Mouse (Mus musculus) E14TG2a.4 (cell line): ENCODE measurements around the gene Mrgpre.

Source experiments
- H3K27me3 ChIP-seq: 2 replicates; pipeline ENCODE4 v1.6.1; 2014; ENCODE audit warnings: low read length, control low read depth; ENCODE audit not compliant: insufficient read depth
- H3K36me3 ChIP-seq: 2 replicates; pipeline ENCODE4 v1.6.1; 2014; ENCODE audit warnings: low read length, control low read depth; ENCODE audit not compliant: insufficient read depth
- H3K4me1 ChIP-seq: replicated peaks from 2 replicates; pipeline ENCODE4 v1.6.1; 2014; ENCODE audit warnings: low read depth, low read length, control low read depth
- H3K4me3 ChIP-seq: replicated peaks from 2 replicates; pipeline ENCODE4 v1.5.1; 2014; ENCODE audit warnings: mild to moderate bottlenecking, low read length
- H3K9me3 ChIP-seq: 2 replicates; pipeline ENCODE4 v1.6.1; 2014; ENCODE audit warnings: low read length, control low read depth
- CTCF ChIP-seq: conservative IDR thresholded peaks from 2 replicates; pipeline ENCODE4 v1.5.1; 2014; ENCODE audit warnings: low read length
- NANOG ChIP-seq: IDR thresholded peaks from 2 replicates; pipeline ENCODE4 v1.6.1; 2014; ENCODE audit warnings: borderline replicate concordance, low read length, mixed read lengths
- POU5F1 ChIP-seq: IDR thresholded peaks from 2 replicates; pipeline ENCODE4 v1.6.1; 2014; ENCODE audit warnings: low read length, borderline replicate concordance

Gene Mrgpre

GRCm38 (mm10) chr7:143729886-143730285 is 54.4 kb downstream of the Mrgpre start:
- Histone ChIP-seq H3K4me1 (no peaks in the 10 kb centered on the region), H3K27me3 (peaks cover 61% of the 10 kb centered on the region), H3K4me3 (no peak overlapping the region), H3K9me3 (no peaks in the 10 kb centered on the region), H3K36me3 (no peaks in the 10 kb centered on the region)
- TF ChIP-seq CTCF (no peak), NANOG (no peak), POU5F1 (no peak)
